Mouse (Mus musculus): ENCODE measurements around the gene Ccr6.

GRCm38 (mm10) chr17:8295825-8296224 lies 60.0 kb downstream of the Ccr6 start:
- TF ChIP-seq CTCF (conservative IDR thresholded peaks at IDR 0.05; ENCODE audit: low read length) (no peak), NANOG (IDR thresholded peaks at IDR 0.05; ENCODE audit: borderline replicate concordance, low read length) (no peak)
